Mouse (Mus musculus) heart, adult 11 months (tissue): ENCODE measurements around the gene Gm11634.
"Not testable (repeated sequence)": the region's sequence is repeated elsewhere in the genome, so short reads cannot be mapped to it uniquely, and the experiment has no call there.

Source experiments
- DNase-seq: peaks from one replicate; pipeline ENCODE4 v3.0.0; 2022

Gene Gm11634

GRCm38 (mm10) chr11:101616104-101616503 lies 17.0 kb upstream of the Gm11634 start:
- DNase-seq, result no peak

- no peak for DNase-seq
These were observed 16.3 kb upstream of the Gm11634 start for GRCm38 (mm10) chr11:101615380-101615779.

- no peak for DNase-seq
These were observed 15.1 kb upstream of the Gm11634 start for GRCm38 (mm10) chr11:101614116-101614515.

GRCm38 (mm10) chr11:101613596-101613995 lies 14.5 kb upstream of the Gm11634 start:
- DNase-seq, result no peak

- no peak for DNase-seq
These were observed 11.4 kb upstream of the Gm11634 start for GRCm38 (mm10) chr11:101610445-101610844.

- not testable (repeated sequence) for DNase-seq
These were observed 8.1 kb upstream of the Gm11634 start for GRCm38 (mm10) chr11:101607134-101607533.

GRCm38 (mm10) chr11:101604531-101605453 lies 5.7 kb upstream of the Gm11634 start:
- DNase-seq, result peak; percentile 95

GRCm38 (mm10) chr11:101604116-101604515 lies 5.1 kb upstream of the Gm11634 start:
- DNase-seq, result no peak

- no peak for DNase-seq
These were observed 3.4 kb upstream of the Gm11634 start for GRCm38 (mm10) chr11:101602491-101602890.

GRCm38 (mm10) chr11:101589989-101590624 lies 8.9 kb downstream of the Gm11634 start:
- DNase-seq, result no peak

GRCm38 (mm10) chr11:101589444-101589843 lies 9.6 kb downstream of the Gm11634 start:
- DNase-seq, result no peak

- peak; percentile 84 for DNase-seq
These were observed 10.2 kb downstream of the Gm11634 start for GRCm38 (mm10) chr11:101588868-101589267.

- DNase-seq, result peak; percentile 96
These were observed 11.4 kb downstream of the Gm11634 start for GRCm38 (mm10) chr11:101587676-101588075.

- DNase-seq, result no peak
These were observed 13.3 kb downstream of the Gm11634 start for GRCm38 (mm10) chr11:101585805-101586204.

- DNase-seq, result not testable (repeated sequence)
These were observed 14.0 kb downstream of the Gm11634 start for GRCm38 (mm10) chr11:101585031-101585430.

- DNase-seq, result no peak
These were observed 15.9 kb downstream of the Gm11634 start for GRCm38 (mm10) chr11:101583205-101583604.

GRCm38 (mm10) chr11:101582054-101583035 lies 16.7 kb downstream of the Gm11634 start, which contains the start of gene Tmem106a:
Gene Tmem106a, plus strand, starts transcription at chr11:101582242.
- peak; percentile 98 for DNase-seq

- DNase-seq, result no peak
These were observed 17.8 kb downstream of the Gm11634 start for GRCm38 (mm10) chr11:101581081-101581764.

GRCm38 (mm10) chr11:101576116-101576515 lies 22.9 kb downstream of the Gm11634 start:
- DNase-seq, result no peak

- no peak for DNase-seq
These were observed 30.6 kb downstream of the Gm11634 start for GRCm38 (mm10) chr11:101568421-101568820.

GRCm38 (mm10) chr11:101562391-101562790 lies 36.7 kb downstream of the Gm11634 start:
- DNase-seq, result no peak

- DNase-seq, result no peak
These were observed 42.1 kb downstream of the Gm11634 start for GRCm38 (mm10) chr11:101556954-101557353.
